Mouse (Mus musculus) c-Kit-positive CD71-positive TER-119-positive erythroid progenitor cells, embryonic 14.5 days (primary cell): ENCODE results near the gene Nme4.
A peak's percentile ranks its signal among the peaks of the same experiment; 100 is the strongest.
"Not testable (repeated sequence)": the region's sequence is repeated elsewhere in the genome, so short reads cannot be mapped to it uniquely, and the experiment has no call there.

ENCODE experiments used
- DNase-seq: peaks from one replicate; pipeline ENCODE4 v3.0.0-alpha.2; 2013; ENCODE audit warnings: low spot score

Nme4 gene

GRCm38 (mm10) chr17:26095121-26095740 is at the start of gene Nme4:
Gene Nme4, minus strand, starts transcription at chr17:26095602.
- peak; percentile 77 for DNase-seq

GRCm38 (mm10) chr17:26143386-26143785 is 48.0 kb upstream of the Nme4 start:
- no peak for DNase-seq

- DNase-seq = no peak
These were observed 47.4 kb upstream of the Nme4 start for GRCm38 (mm10) chr17:26142796-26143195.

GRCm38 (mm10) chr17:26138901-26139381 is 43.5 kb upstream of the Nme4 start:
- DNase-seq = no peak

- DNase-seq = peak; percentile 91
These were observed 42.9 kb upstream of the Nme4 start, which contains the start of gene Axin1 for GRCm38 (mm10) chr17:26138239-26138836. Gene Axin1, plus strand, starts transcription at chr17:26138688.

- no peak for DNase-seq
These were observed 42.3 kb upstream of the Nme4 start for GRCm38 (mm10) chr17:26137751-26138130.

GRCm38 (mm10) chr17:26137106-26137750 is 41.8 kb upstream of the Nme4 start:
- DNase-seq = no peak

- DNase-seq = no peak
These were observed 36.8 kb upstream of the Nme4 start for GRCm38 (mm10) chr17:26131856-26132853.

GRCm38 (mm10) chr17:26131062-26131732 is 35.8 kb upstream of the Nme4 start:
- no peak for DNase-seq

- no peak for DNase-seq
These were observed 29.8 kb upstream of the Nme4 start for GRCm38 (mm10) chr17:26125226-26125625.

GRCm38 (mm10) chr17:26124560-26124959 is 29.2 kb upstream of the Nme4 start:
- DNase-seq = no peak

GRCm38 (mm10) chr17:26123267-26123684 is 27.9 kb upstream of the Nme4 start, which contains the start of gene Mrpl28:
Gene Mrpl28, plus strand, starts transcription at chr17:26123500.
- peak; percentile 93 for DNase-seq

- DNase-seq = no peak
These were observed 27.2 kb upstream of the Nme4 start for GRCm38 (mm10) chr17:26122431-26123140.

- DNase-seq = no peak
These were observed 24.6 kb upstream of the Nme4 start for GRCm38 (mm10) chr17:26119766-26120710.

GRCm38 (mm10) chr17:26116503-26117258 is 21.3 kb upstream of the Nme4 start:
- DNase-seq = no peak

- DNase-seq = no peak
These were observed 20.6 kb upstream of the Nme4 start for GRCm38 (mm10) chr17:26115956-26116487.

- DNase-seq = no peak
These were observed 19.9 kb upstream of the Nme4 start for GRCm38 (mm10) chr17:26115205-26115898.

GRCm38 (mm10) chr17:26114461-26114860 is 19.1 kb upstream of the Nme4 start:
- not testable (repeated sequence) for DNase-seq
